Mouse (Mus musculus) left cerebral cortex, postnatal 4 days (tissue): ENCODE results near the gene Cdkn2aip. TPM values are rescaled to one million over a fixed set of nuclear protein-coding genes. Genes with fewer than 3 reads are reported as not detected.

Experiments used
- DNase-seq: peaks from one replicate; pipeline ENCODE4 v3.0.0-alpha.2; 2022
- intact Hi-C: fragments of 180-260 bp; cut with DNase I; formaldehyde crosslinking; loops from one replicate; pipeline ENCODE4 v1.15.1; 2025
- total RNA-seq, 2 experiments: library from RNA; stranded (reverse); gene quantifications; 2 replicates each; pipeline ENCODE4 v1.2.3; 2021

The Cdkn2aip gene
- 10 to 100 TPM; 15.7 to 19.8 TPM for total RNA-seq

DNA sequence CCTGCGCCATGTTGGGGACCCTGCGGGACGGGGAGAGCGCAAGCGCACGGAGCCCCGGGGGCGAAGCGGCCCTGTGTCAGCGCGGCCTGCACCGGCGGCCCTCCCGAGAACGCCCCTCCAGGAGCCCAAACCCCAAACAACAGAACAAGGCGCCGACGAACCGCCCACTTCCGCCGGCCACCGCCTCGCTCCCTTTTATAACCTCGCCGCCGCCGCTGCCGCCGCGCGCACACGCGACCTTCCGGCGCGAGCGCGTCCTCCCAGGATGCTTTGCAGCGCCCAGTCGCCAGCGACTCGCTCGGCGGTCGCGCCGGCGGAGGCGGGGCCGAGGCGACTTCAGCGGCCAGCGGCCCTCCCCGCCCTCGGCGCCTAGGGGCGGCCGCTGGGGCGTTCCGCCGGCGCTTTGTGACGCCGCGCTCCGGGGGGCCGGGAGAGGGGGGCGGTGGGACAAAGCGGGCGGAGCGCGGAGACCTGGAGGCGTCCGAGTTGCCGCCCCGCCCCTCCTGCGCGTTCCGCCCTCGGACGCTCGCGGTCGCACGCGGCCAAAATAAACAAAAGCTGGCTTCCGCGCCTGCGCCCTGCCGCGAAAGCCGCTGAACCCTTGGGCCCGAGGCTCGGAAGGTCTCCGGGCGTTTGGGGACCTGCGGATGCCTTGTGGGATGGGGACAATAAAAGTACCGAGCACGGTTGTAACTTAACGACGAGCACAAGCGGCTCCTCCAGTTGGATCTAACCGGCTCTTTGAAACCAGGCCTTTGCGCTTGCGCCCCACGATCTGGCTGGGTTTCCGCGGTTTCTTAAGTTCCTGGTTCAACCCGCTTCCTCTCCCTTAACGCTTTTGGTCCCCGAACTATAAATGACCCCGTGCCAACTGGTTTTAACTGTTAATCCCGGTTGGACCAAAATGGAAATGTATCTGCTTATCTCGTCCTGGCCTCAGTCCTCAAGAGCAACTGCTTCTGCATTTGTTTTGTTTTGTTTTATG is at the start of gene Cdkn2aip:
TSS of gene Cdkn2aip (minus strand) at position 172 of the 985 bp plus-strand sequence.
- intact Hi-C loops: no loop called here
- DNase-seq: peak; percentile 95

DNA sequence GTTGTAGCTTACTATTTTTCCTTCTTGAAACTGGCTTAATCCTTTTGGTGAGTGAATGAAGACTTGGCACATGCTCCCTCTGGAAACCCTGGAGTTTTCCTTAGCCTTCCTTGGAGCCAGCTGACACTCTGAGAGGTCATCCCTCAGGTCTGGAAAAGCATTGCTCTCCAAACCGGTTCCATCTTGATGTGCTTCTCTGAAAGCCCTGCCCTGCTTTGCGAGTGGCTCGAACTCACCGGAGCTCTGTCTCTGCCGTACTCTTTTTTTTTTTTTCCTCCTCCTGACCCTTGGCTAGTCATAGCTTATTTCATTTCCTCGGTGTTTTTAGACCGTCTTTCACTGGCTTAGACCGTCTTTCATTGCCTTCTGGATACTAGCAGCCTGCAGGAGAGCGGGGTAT is 49.5 kb upstream of the Cdkn2aip start:
- intact Hi-C loops: no loop called here
- no peak for DNase-seq

DNA sequence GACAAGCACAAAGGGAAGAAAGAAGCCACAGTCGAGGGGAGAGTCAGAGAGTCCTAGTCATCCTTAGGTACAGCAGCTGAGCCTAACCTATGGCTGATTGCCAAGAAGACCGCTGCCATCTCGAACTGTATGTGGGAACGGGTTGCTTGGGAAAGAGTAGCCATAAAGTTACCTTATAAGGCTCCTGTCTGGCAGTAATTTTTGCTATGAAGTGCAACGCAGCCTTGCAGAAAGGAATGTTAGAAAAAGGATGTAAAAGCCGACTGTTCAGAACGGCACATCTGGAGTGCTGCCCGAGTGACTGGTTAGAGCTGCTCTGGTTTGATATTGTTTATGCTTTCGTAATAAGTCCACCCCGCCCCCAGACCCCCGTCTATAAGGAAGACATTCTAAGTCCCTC is 47.0 kb upstream of the Cdkn2aip start:
- intact Hi-C loops: no loop called here
- no peak for DNase-seq

DNA sequence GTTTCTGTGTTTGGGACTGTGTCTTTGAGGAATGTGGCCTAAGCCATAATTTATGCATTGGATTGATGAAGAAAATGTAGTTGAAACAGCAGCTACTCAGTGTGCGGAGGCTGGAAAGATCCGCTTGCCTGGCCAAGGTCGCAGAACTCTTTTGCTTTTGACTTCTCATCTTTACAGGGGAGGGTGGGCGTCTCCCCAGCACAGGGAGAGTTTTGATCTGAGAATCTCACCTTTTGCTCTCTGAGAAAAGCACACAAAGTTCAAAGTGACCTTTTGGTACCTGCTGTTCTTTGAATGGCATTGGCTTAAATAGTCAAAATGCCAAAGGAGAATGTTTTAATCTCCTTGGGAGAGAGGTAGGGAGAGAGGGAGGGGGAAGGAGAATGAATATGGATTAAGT is 46.5 kb upstream of the Cdkn2aip start:
- intact Hi-C loops: no loop called here
- no peak for DNase-seq

DNA sequence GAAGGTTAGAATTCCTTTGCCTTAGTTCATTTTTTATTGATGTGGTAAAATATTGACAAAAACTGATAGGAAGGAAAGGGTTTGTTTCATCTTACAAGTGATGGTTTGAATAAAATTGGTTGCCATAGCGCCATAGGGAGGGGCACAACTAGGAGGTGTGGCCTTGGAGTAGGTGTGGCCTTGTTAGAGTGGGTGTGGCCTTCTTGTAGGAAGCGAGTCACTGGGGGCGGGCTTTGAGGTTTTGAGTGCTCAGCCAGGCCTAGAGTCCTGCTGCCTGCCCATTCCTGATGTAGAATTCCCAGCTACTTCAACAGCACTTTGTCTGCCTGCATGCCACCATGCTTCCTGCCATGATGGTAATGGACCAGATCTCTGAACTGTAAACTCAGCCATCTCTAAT is 39.4 kb upstream of the Cdkn2aip start:
- DNase-seq: no peak
- intact Hi-C loops: no loop called here

DNA sequence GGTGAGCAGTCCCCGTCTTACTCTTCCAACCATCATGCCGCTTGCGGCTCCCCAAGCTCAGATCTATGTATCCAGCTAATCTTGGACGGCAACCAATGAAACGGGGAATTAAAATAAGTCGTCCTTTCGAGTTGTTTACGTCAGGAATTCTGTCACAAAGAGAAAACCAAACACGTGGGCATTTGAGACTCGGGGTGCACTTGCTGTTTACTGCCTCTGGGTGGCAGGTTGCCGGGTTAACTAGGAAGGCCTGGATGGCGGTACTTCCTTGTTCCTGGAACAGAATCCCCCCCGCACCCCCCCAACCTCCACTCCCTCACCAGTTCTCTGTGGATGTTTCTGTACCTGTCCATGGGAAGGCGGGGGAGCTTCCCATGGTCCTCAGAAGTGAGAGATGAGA is 36.4 kb upstream of the Cdkn2aip start:
- intact Hi-C loops: no loop called here
- no peak for DNase-seq

DNA sequence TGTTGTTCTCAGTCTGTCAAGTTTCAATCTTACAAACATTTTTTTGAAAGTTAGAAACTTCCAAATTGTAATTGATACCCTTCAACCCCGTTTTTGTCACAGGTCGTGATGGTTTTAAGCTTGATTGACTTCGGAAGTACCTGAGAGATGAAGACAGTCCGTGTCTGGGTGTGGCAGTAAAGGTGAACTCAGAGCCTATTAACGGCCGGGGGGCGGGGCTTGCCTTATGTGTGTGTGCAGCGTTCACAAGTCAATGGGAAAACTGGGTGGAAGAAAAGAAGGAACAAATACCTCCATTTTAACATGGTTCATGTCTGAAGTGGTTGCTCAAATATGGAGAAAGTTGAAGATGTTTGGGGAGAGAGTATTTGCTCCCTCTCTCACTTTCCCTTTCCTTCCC is 35.8 kb upstream of the Cdkn2aip start:
- intact Hi-C loops: loop anchor here (10.0 kb wide), 1 partner anchor 75 kb away; the partner anchor contains the start of genes Cldn22 and Cldn24
- DNase-seq: no peak

DNA sequence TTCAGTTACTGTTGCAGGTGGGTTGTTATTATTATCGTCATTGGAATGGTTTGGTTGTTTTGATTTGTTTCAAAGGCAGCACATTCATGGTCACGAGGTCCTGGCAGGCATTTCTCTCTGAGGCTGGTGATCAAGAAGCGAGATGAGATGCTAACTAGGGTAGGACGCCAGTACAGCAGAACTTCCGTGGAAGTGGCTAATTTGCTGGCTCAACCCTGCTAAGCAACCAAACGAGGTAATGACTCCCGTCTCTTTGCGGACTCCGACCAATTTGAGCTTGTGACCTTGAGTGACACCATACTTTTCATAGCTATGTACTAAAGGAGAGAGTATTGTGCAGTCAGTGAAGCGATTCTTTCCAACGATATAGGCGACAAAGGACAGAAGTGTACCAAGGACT is 32.6 kb upstream of the Cdkn2aip start:
- intact Hi-C loops: loop anchor here (10.0 kb wide), 1 partner anchor 78 kb away; the partner anchor contains the start of genes Cldn22 and Cldn24
- no peak for DNase-seq

DNA sequence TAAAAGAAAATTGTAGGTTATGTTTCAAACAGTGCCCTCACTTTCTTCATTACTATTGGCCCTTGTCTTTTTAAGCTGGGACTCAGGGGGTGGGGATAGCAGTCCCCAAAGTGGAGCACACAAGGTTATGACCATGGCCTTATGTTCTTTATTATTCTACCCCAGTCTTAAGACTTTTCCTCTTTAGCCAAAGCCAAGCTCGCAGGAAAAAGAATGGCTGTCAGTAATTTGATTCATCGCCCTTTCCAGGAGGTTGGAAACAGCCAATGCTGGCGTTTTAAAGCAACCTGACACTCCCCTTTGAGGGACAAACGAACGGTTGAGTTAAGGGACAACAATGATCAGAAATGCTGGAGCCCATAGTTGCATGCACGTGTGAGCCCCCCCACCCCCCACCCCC is 32.1 kb upstream of the Cdkn2aip start:
- intact Hi-C loops: loop anchor here (10.0 kb wide), 1 partner anchor 79 kb away; the partner anchor contains the start of genes Cldn22 and Cldn24
- DNase-seq: no peak

DNA sequence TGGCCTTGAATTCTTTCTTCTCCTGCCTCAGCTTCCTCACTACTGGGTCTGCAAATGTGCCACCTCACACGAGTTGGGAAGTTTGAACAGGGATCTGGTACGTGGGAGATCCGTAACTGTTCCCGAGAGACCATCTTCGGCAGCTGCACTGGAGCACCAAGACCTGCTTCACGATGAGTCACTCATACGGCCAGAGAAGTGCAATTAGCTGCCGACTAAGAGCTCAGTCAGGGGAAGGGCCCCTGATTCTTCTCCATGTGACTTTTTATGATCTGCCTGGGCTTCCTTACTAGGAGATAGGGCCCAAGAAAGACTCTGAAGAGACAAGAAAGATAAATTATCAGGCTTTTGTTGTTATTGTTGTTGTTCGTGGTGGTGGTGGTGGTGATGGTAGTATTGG is 31.1 kb upstream of the Cdkn2aip start:
- intact Hi-C loops: loop anchor here (5.0 to 10.0 kb wide), 2 partner anchors 80 to 102 kb away; partner anchors contain the start of genes Cldn22 and Cldn24
- no peak for DNase-seq

DNA sequence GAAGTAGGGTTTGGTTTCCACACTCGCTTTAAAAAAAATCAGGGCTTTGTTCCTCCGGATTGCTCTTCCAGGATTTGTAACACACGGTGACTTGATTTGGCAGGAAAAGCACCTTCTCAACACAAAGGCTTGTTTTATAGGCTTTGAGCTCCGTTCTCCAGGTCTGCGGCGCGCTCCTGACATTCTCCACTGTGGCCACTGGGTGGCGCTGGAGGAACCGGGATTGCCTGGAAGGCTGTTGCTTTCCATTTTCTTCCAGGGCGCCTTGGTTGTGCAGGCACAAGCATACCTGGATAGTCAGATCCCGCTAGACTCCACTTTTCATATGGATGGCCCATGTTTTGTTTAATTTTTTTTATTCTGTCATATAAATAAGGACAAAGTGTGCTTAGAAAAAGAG is 29.7 kb upstream of the Cdkn2aip start:
- DNase-seq: peak; percentile 84
- intact Hi-C loops: loop anchor here (2.0 to 10.0 kb wide), 3 partner anchors 81 to 273 kb away; partner anchors contain the start of genes Cldn22 and Cldn24

DNA sequence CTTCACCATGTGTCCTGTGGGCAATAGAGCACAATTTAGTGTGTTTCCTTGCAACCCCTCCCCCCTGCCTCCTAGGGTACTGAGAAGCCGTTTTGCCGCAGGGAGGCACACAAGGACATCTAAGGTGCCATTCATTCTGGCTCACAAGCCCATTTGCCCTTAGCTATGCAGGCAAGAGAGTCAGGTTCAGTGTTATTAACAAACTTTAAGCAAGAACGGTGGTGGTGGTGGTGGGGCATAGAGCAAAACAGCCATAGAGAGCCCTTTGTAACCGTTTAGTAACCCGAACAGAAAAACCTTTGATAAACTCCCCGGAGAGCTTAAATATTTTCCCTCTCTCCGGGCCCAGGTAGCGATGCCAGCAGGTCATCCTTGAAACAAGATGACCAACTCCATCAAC is 29.3 kb upstream of the Cdkn2aip start:
- no peak for DNase-seq
- intact Hi-C loops: loop anchor here (2.0 to 10.0 kb wide), 3 partner anchors 82 to 274 kb away; partner anchors contain the start of genes Cldn22 and Cldn24

DNA sequence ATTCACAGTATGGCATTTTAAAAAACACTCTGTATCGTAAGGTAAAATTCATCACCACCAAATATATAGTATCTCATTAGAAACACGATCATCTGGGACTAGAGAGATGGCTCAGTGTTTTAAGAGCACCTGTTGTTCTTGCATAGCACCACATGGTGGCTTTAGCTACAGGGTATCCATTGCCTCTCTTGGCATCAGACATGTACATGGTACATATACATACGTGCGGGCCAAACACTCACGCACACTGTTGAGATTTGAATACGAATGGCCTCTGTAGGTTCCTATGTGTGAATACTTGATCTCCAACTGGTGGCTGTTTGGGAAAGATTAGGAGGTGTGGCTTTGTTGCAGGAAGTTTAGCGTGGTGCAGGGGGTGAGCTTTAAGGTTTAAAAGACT is 28.6 kb upstream of the Cdkn2aip start:
- no peak for DNase-seq
- intact Hi-C loops: loop anchor here (2.0 to 10.0 kb wide), 3 partner anchors 82 to 274 kb away; partner anchors contain the start of genes Cldn22 and Cldn24

DNA sequence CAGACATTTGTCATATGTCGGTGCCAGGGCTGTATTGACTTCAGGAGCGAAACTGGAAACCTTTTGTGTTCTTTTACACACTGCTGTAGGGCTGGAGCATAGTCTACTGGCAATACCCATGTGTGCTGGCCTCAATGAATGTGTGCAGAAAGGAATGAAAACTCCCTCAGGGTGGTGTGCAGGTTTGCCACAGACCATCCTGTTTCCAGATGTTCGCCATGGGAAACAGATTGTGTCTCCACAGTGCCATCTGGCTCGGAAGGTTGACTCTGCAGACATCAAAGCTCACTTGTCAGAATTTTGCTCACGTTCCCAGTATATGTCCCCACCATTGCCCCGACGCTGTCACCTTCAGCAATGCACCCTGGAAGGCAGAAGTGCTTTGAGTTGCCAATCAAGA is 23.4 kb upstream of the Cdkn2aip start:
- peak; percentile 43 for DNase-seq
- intact Hi-C loops: no loop called here

DNA sequence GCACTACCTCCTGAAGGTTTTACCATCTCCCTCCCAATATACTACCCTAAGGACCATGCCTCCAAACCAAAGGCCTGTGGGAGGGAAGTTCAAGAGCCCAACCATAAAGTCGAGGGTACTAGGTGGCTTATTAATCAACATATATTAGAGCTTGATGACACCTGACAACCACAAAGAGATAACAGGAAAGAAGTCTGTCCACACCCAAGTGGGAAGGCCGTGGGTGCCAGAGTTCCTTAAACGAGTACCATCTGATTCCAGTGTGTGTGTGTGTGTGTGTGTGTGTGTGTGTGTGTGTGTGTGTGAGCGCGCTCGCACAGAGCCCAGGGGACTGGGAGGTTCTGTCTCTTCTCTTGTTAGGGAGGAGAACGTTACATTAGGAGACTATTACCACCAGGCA is 15.6 kb upstream of the Cdkn2aip start:
- intact Hi-C loops: no loop called here
- DNase-seq: no peak

DNA sequence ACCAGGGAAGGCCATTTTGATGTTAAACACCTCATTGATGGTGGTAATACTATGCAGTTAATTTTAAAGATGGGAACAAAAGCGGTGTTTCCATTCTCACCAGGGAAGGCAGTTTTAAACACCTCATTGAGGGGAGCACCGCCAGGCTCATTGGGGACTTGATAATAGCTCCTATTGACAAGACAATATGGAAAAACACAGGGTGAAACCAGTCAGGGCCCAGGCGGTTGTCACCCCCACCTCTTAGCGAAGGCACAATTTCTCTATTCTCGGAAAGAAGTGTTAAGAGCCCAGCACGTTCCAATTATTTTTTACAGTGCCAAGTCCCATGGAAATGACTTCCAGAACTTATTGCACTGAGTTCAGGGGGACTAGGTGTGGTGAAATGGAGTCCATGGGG is 13.2 kb upstream of the Cdkn2aip start:
- no peak for DNase-seq
- intact Hi-C loops: no loop called here

DNA sequence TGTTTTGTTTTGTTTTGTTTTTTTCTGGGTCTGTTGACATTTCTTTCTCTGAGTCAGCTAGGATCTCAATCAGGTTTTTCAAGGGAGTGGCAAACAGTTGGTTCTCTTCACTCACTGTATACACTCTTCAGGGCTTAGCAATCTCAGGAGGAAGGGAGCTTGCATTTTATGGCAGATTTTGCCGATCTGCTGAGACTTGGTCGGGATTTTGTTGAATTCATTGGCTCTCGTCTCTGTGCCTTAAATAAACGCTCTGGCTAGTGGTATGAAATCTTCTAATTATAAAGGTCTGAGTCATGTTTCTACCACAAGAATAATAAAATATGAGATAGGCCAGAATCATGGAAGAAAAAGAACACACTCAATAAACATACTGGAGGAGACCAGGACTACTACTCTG is 7.9 kb upstream of the Cdkn2aip start:
- DNase-seq: no peak
- intact Hi-C loops: no loop called here

DNA sequence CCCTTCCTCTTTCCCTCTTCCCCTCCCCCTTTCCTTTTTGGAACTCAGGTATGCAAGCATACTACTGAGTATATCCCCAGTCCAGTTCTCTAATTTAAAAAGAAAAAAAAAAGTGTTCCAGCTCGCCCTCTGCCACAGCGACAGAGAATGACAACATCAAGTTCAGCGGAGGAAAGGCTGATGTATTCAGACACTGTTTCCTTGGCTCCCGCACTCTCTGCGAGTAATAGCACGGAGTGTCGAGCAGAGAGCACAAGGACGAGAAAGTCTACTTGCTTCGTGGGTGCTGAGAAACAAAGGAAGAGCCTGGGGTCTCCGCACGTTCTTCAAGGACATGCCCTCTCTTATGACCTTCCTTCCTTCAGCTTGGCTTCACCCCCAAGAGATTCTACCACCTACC is 4.9 kb upstream of the Cdkn2aip start:
- intact Hi-C loops: no loop called here
- DNase-seq: no peak

DNA sequence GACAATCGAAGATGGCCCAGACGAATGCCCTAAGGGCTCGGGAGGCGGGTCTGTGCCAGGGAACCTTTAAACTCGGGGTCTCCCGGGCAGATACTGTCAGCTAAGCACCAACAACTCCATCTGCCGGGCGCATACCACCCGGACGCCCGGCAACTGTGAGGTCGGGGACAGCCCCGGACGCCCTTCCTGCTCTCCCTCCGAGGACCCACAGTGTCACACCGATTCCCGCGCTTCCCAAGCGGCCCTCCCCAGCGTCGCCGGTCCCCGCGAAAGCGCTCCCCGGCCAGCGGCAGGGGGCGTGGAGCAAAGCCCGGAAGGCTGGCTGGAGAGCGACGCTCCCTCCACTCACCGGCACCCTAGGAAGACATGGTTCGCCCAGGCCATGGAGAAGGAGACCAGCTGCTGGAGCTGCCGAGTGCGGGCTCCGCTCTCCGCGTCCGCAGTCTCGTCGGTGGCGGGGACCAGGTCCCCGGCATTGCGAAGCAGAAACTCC is 515 bp downstream of the Cdkn2aip start:
- DNase-seq: peak; percentile 39
- intact Hi-C loops: no loop called here

DNA sequence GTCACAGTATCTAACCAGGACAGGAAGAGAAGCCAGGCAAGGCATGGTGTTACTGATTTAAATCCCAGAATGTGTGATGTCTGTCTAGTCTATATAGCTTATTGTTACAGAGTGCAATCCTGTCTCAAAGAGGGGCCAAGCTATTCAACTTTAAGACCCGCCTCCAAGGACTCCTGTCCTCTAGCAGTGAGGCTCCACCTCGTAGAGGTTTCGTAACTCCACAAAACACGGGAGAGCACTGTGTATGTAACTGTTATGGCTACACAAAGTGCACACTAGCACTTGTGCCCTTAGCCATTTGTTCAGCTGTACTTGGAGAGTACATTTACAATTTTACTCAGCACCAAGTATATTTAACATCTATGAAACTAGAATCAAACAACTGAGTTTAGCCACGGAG is 5.6 kb downstream of the Cdkn2aip start:
- DNase-seq: no peak
- intact Hi-C loops: no loop called here

DNA sequence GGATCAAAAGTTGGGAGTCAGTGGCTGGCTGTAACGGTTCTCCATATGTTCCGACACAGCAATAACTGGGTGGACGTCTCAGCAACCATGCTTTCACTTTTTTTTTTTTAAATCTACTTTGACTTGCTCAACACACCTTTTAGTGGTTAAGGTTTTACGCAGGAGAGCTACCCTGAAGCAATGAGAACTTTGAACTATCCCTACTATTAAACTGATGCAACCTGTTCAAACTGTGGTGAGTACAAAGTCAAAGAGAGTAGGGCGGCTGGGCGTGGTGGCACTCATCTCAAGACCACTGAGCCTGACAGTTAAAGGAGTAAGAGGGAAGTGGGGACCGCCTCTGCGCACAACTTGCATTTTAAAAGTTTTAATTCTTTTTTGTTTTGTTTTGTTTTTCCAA is 7.0 kb downstream of the Cdkn2aip start:
- intact Hi-C loops: no loop called here
- DNase-seq: no peak

DNA sequence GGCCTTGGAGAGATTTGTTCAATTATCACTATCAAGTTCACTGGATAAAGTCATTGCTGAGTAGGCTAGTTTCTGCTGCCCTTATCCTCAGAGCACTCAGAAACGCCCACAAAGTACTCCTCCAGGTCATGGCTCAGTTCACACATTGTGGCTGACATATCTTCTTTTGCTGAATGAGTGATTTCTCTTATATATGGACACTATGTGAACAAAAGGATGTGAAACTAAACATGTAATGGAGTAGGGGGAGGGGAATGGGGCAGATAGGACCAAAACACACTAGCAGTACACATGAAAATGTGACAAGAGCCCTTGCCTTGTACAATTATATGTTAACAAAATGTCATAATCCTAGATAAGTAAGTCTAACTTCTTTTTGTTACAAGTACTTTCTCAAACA is 11.4 kb downstream of the Cdkn2aip start:
- DNase-seq: no peak

More for the DNA sequence above, 11.4 kb downstream of the Cdkn2aip start:
- intact Hi-C loops: no loop called here
